Mouse (Mus musculus): ENCODE data around the gene Pcyt1a. TPM values are rescaled to one million over a fixed set of nuclear protein-coding genes. Genes with fewer than 3 reads are reported as not detected.

Pcyt1a gene
- polyA plus RNA-seq, 1 experiment, result not detected

DNA sequence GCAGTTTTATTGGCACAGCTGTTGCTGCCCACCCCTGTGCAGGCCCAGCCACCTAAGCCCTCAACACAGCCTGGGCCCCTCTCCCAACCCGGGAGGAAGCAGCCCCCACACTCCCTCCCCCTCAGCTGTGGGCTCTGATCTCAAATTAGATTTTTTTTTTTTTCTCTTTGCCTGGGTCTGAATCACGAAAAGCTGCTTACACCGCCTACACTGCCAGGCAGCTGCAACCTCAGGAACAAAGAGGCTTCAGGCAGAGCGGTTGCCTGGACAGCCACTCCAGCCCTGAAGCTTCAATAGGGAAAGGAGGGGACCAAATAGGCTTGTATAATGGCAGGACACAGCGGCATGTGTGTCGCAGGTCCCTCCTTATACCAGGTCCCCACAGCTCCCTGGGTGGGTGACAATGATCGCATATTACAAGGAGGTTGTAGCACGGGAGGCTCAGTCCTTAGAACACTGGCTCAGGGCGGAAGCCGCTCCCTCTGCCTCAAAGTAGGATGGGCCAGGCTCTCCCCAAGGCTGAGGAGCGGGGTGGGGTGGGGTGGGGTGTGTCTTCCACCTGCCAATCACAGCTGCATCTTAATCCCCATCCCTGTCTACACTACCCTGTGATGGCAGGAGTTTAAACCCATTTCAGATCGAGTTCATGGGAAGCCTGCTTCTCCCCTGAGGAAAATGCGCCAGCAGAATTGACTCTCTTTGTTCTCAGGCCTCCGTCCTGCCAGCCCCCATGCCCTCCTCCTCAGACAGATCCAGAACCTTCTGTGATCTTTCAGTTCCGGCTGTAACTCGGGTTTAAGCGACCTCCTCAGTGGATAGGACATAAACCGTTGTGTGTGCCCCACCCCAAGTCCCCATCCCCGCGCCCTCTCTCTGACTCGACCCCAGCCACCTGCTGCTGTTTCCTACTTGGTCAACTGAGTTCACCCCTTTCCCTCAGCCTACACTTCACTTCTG lies 85.6 kb downstream of the Pcyt1a start:
- H3K27ac ChIP-seq (ENCODE audit: insufficient read depth, low read depth, low read length), result peak overlapping the region; percentile 93
- TF ChIP-seq POLR2A (IDR thresholded peaks at IDR 0.05; ENCODE audit: insufficient read depth, low read depth, low read length) (peak; percentile 65; the same call in 1 of the 2 replicates), CTCF (IDR thresholded peaks at IDR 0.05; ENCODE audit: insufficient read depth, low read depth, low read length) (no peak)
- peaks cover 42% of the 10 kb centered on the region for H3K4me1 ChIP-seq (ENCODE audit: control insufficient read depth, insufficient read depth, low read length)
- H3K4me3 ChIP-seq (ENCODE audit: insufficient read depth, low read depth, low read length), result peak overlapping the region; percentile 18; the same call in 1 of the 2 replicates
- 6% methylated on average over 21 of the region's 21 CpGs for WGBS

DNA sequence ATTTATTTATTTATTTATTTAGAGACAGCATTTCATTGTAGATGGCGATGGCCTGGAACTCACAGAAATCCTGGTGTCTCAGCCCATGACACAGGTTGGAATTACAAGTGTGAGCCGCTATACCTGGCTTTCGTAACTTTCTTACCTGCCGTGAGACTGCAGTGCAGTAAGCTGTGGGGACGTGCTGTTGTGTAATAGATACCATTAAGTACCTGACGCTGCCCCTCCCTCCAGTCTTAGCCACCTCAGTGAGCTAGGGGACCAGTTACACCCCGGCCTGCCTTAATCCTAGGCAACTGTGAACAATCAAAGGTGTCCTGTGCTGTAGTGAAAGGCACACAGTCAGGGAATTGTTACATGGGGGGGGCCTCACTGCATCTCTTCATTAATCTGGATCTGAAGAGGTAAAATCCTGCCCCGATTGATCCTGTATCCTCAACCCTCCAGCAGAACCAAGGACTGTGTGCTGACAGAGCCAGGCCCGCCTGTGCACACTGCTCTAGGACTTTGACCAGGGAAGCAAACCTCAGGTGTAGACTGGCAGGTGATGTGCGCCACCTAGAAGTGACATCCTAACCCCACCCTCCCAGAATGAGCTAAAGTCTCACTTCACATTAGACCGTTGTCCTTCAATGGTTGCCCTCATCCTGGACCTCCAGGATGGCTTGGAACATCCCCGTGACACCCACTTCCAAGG lies 87.2 kb downstream of the Pcyt1a start:
- Histone ChIP-seq H3K27ac (ENCODE audit: insufficient read depth, low read depth, low read length) (0 out of 2 replicates have a peak overlapping the region, but pooled peaks have one; percentile 27), H3K4me1 (ENCODE audit: control insufficient read depth, insufficient read depth, low read length) (peaks cover 36% of the 10 kb centered on the region), H3K4me3 (ENCODE audit: insufficient read depth, low read depth, low read length) (no peak overlapping the region)
- TF ChIP-seq POLR2A (IDR thresholded peaks at IDR 0.05; ENCODE audit: insufficient read depth, low read depth, low read length) (no peak), CTCF (IDR thresholded peaks at IDR 0.05; ENCODE audit: insufficient read depth, low read depth, low read length) (no peak)
- 87% methylated on average over 12 of the region's 12 CpGs for WGBS

DNA sequence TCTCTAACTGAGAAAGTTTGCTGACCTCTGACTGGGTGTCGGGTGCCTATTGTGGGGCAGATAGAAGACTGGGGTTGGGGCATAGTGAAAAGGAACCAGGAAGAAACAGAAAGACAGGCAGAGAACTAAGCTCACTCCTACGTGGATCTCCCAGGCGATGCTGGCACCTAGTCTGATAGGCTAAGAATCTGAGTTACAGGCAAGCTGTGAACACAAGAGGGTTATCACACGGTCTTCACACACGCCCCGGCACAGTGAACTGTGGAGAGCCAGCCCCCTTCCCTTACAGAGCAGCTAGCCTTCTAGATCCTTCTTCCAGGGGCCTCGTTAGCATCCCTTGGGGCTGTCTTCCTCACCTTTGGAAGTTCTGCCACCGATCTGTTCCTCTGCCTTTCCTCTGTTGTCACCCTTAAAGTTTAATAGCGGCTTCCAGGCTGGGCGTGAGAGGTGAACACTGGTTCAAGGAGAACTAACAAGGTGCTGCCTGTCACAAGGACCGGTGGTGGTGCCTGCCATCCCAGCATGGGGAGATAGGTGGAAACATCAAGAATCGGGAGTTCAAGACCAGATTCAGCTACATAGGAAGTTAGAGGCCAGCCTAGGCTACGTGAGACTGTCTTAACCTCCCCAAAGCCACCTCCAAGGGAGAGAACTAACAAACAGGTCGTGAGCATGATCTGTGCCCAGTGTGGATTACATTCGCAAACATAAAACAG lies 89.1 kb downstream of the Pcyt1a start:
- H3K27ac ChIP-seq (ENCODE audit: insufficient read depth, low read depth, low read length), result peak overlapping the region; percentile 35
- H3K4me3 ChIP-seq (ENCODE audit: insufficient read depth, low read depth, low read length), result no peak overlapping the region
- no peak for TF ChIP-seq POLR2A (IDR thresholded peaks at IDR 0.05; ENCODE audit: insufficient read depth, low read depth, low read length)
- 75% methylated on average over 15 of the region's 15 CpGs for WGBS
- H3K4me1 ChIP-seq (ENCODE audit: control insufficient read depth, insufficient read depth, low read length), result peaks cover 42% of the 10 kb centered on the region

DNA sequence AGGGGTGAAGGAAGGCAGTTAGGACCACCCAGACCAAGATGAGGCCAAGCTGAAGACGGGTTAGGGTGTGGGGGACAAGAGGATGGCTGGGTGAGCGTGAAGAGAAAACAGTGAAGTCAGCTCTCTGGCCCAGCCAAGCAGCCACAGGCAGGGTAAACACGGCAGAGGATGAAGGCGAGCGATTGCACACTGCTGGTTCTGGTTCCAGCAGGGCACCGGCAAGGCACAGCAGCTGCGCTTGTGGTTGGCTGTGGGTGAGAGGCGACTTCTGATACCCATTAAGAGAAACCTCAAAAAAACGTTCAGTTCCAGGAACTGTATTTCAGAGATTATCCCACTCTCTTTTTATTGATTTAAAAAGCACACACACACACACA lies 89.6 kb downstream of the Pcyt1a start:
- Histone ChIP-seq H3K4me3 (ENCODE audit: insufficient read depth, low read depth, low read length) (no peak overlapping the region), H3K27ac (ENCODE audit: insufficient read depth, low read depth, low read length) (peak overlapping the region; percentile 35), H3K4me1 (ENCODE audit: control insufficient read depth, insufficient read depth, low read length) (peaks cover 42% of the 10 kb centered on the region)
- TF ChIP-seq CTCF (IDR thresholded peaks at IDR 0.05; ENCODE audit: insufficient read depth, low read depth, low read length) (no peak), POLR2A (IDR thresholded peaks at IDR 0.05; ENCODE audit: insufficient read depth, low read depth, low read length) (no peak)
- WGBS, result 17% methylated on average over 9 of the region's 9 CpGs

DNA sequence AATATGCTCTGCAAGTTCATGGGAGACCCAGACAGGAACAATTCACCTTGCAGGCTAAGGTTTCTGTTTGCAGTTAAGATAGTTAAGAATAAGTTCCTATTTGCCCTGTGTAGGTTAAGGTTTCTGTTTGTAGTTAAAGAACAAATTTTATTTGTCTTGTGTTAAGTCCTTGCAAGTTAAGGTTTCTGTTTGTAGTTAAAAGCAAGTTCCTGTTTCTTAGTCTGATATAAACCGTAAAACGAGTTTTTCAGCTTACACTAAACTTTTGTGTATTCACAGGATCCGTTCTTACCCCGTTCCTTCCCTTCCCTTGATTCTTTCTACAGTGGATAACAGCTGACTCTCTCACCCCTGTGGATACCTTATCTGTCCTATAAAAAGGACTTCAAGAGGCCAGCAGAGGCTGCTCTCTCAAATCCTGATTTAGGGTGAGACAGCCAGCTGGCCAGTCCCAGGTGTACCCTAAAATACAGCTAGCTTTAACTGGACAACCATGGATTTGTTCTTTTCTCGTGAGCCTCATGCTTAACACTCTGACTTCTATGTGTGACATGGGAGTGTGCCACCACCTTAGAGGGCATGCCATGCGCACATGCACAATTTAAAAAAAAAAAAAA lies 92.0 kb downstream of the Pcyt1a start:
- WGBS, result 86% methylated on average over 6 of the region's 6 CpGs
- Histone ChIP-seq H3K27ac (ENCODE audit: insufficient read depth, low read depth, low read length) (no peak overlapping the region), H3K4me3 (ENCODE audit: insufficient read depth, low read depth, low read length) (no peak overlapping the region), H3K4me1 (ENCODE audit: control insufficient read depth, insufficient read depth, low read length) (peaks cover 27% of the 10 kb centered on the region)
- TF ChIP-seq POLR2A (IDR thresholded peaks at IDR 0.05; ENCODE audit: insufficient read depth, low read depth, low read length) (no peak), CTCF (IDR thresholded peaks at IDR 0.05; ENCODE audit: insufficient read depth, low read depth, low read length) (no peak)

DNA sequence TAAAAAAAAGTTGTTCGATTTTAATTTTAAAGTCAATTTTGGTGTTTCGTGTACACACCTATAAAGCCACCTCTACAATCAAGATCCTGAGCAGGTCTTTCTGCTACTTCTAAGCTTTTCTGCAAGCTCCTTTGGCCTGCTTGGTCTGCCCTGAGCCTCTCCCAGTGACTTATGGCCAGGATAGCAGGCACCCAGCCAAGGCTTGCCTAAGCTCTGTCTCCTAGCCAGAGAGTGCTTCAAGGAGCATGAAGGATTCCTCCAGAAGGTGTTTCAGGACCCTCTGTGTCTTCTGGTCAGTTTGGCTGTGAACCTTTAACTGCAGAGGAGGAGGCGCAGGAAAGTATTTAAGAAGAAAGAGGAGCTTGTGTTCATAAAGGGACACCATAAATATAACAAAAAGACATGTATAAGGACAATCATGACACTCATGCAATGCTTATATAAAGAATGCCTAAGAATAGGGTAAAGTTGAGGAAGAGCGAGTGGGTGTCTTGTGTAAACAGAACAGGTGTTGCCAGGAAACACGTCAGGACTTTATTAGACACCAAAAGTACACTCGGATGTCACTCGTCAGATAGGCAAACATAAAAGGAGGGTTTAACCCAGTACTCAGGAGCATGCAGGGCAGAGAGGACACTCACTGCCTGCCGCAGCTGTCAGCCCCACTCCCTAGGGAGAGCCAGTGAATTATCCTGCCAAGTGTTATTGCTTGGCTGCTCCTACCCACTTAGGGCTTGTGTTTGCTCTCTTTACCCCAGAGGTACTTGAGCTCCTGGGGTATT lies 92.9 kb downstream of the Pcyt1a start:
- TF ChIP-seq POLR2A (IDR thresholded peaks at IDR 0.05; ENCODE audit: insufficient read depth, low read depth, low read length) (no peak), CTCF (IDR thresholded peaks at IDR 0.05; ENCODE audit: insufficient read depth, low read depth, low read length) (no peak)
- H3K4me1 ChIP-seq (ENCODE audit: control insufficient read depth, insufficient read depth, low read length), result peaks cover 21% of the 10 kb centered on the region
- peak overlapping the region; percentile 16; the same call in 1 of the 2 replicates for H3K27ac ChIP-seq (ENCODE audit: insufficient read depth, low read depth, low read length)
- 48% methylated on average over 8 of the region's 8 CpGs for WGBS
- no peak overlapping the region for H3K4me3 ChIP-seq (ENCODE audit: insufficient read depth, low read depth, low read length)

DNA sequence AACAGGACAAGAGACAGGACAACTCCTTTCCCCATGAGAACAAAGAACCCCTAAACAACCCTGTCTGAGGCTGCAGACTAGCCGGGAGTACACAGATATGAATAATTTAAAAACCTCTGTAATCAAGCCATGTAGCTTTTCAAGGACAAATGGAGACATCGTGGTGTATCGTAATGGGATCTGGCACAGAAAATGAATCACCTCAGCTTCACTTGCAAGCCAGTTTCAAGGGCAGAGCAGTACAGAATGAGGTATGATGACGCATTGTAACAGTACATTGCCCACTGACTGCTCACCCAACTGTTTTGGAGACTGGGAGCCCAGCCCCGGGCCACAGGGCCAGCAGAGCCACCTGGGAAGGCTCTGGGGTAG lies 93.5 kb downstream of the Pcyt1a start:
- H3K27ac ChIP-seq (ENCODE audit: insufficient read depth, low read depth, low read length), result peak overlapping the region; percentile 16; the same call in 1 of the 2 replicates
- WGBS, result 30% methylated on average over 5 of the region's 5 CpGs
- no peak overlapping the region for H3K4me3 ChIP-seq (ENCODE audit: insufficient read depth, low read depth, low read length)
- TF ChIP-seq CTCF (IDR thresholded peaks at IDR 0.05; ENCODE audit: insufficient read depth, low read depth, low read length) (no peak), POLR2A (IDR thresholded peaks at IDR 0.05; ENCODE audit: insufficient read depth, low read depth, low read length) (no peak)
- peaks cover 20% of the 10 kb centered on the region for H3K4me1 ChIP-seq (ENCODE audit: control insufficient read depth, insufficient read depth, low read length)

Other genes starting within 250 kb of the Pcyt1a start
- gene Fbxo45, start 183.8 kb upstream of the Pcyt1a start, polyA plus RNA-seq (2012; ENCODE audit: insufficient read depth, insufficient read length, low replicate concordance, missing spikeins), result not detected in 2 replicates
- gene Wdr53, start 183.7 kb upstream of the Pcyt1a start, polyA plus RNA-seq (2012; ENCODE audit: insufficient read depth, insufficient read length, low replicate concordance, missing spikeins), result not detected in 2 replicates
- not detected in 2 replicates for gene Smco1, start 159.5 kb upstream of the Pcyt1a start, polyA plus RNA-seq (2012; ENCODE audit: insufficient read depth, insufficient read length, low replicate concordance, missing spikeins)
- not detected in 2 replicates for gene Rnf168, start 153.5 kb upstream of the Pcyt1a start, polyA plus RNA-seq (2012; ENCODE audit: insufficient read depth, insufficient read length, low replicate concordance, missing spikeins)
- gene Ubxn7, start 98.7 kb upstream of the Pcyt1a start, polyA plus RNA-seq (2012; ENCODE audit: insufficient read depth, insufficient read length, low replicate concordance, missing spikeins), result 56.5 TPM in 1 of 2 replicates, not detected in the other
- gene Tm4sf19, start 30.4 kb upstream of the Pcyt1a start, polyA plus RNA-seq (2012; ENCODE audit: insufficient read depth, insufficient read length, low replicate concordance, missing spikeins), result not detected in 2 replicates
- gene Tctex1d2, start 11.2 kb upstream of the Pcyt1a start, polyA plus RNA-seq (2012; ENCODE audit: insufficient read depth, insufficient read length, low replicate concordance, missing spikeins), result not detected in 2 replicates
- not detected in 2 replicates for gene Slc51a, start 57.0 kb downstream of the Pcyt1a start, polyA plus RNA-seq (2012; ENCODE audit: insufficient read depth, insufficient read length, low replicate concordance, missing spikeins)
- gene Zdhhc19, start 65.3 kb downstream of the Pcyt1a start, polyA plus RNA-seq (2012; ENCODE audit: insufficient read depth, insufficient read length, low replicate concordance, missing spikeins), result not detected in 2 replicates
- gene Tfrc, start 178.0 kb downstream of the Pcyt1a start, polyA plus RNA-seq (2012; ENCODE audit: insufficient read depth, insufficient read length, low replicate concordance, missing spikeins), result not detected in 2 replicates
- not detected in 2 replicates for gene Tnk2, start 213.0 kb downstream of the Pcyt1a start, polyA plus RNA-seq (2012; ENCODE audit: insufficient read depth, insufficient read length, low replicate concordance, missing spikeins)

All from olfactory bulb, adult 2 months (tissue).